Mouse (Mus musculus): ENCODE measurements around the gene Hspd1. TPM values are rescaled to one million over a fixed set of nuclear protein-coding genes. Genes with fewer than 3 reads are reported as not detected.
"Not testable (repeated sequence)": the region's sequence is repeated elsewhere in the genome, so short reads cannot be mapped to it uniquely, and the experiment has no call there.

Gene Hspd1
- total RNA-seq, 2 experiments from 2014 or later = 163 to 173 TPM

DNA sequence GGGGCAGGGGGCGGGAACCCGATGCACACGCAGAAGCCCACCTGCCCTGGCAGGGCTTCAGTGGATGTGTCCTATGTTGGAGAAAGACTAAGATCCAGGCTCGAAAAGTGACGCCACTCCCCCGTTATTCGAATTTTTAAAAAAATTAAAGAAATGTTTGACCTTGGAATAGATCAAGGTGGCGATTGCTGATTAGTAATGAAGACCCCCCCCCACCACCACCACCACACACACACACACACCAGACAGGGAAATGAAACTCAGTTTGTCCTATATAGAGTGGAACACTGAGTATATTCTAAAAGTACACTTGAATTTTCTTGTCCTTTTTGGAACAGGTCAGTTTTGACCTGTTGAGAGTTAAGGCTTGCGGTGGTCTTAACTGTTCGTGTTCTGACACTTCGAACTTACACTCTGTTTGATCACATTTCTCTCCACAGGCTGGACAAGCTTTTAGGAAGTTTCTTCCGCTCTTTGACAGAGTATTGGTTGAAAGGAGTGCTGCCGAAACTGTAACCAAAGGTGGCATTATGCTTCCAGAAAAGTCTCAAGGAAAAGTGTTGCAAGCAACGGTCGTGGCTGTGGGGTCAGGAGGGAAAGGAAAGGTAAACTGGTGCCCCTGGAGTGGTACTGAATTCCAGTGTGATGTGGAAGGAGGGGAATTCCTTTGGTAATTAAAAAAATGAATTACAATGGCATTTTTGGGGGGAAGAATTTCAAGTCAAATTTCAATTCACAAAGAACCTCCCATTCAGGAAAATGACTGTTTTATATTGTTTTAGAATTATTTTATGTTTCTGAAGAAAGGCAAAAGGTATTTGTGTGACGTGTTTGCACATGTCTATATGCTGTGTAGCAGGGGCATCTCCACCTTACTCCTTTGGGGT lies 811 bp upstream of the Hspd1 start:
- no peak for DNase-seq (ENCODE audit: low spot score in 2 of 2)

- DNase-seq (ENCODE audit: low spot score in 2 of 2) = no peak
Observed at GRCm38 (mm10) chr1:55087401-55087904, 590 bp downstream of the Hspd1 start.

GRCm38 (mm10) chr1:55086868-55087400 lies 1.1 kb downstream of the Hspd1 start:
- no peak for DNase-seq (ENCODE audit: low spot score in 2 of 2)

- no peak for DNase-seq (ENCODE audit: low spot score in 2 of 2)
Observed at GRCm38 (mm10) chr1:55085781-55086366, 2.2 kb downstream of the Hspd1 start.

DNA sequence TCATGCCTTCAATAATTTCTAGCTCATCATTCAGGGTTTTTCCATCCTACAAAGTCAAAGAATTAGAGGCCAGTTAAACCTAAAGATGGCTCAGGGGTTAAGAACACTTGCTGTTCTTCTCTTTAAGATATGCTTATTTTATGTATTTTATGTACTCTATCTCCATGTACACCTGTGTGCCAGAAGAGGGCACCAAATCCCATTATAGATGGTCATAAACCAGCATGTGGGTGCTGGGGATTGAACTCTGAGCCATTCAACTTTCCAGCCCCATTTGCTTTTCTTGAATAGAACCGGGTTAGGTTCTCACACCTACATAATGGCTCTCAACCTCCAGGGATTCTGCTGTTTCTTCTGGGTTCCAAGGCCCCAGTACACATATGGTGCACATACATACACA lies 5.9 kb downstream of the Hspd1 start:
- DNase-seq (ENCODE audit: low spot score in 2 of 2) = no peak

DNA sequence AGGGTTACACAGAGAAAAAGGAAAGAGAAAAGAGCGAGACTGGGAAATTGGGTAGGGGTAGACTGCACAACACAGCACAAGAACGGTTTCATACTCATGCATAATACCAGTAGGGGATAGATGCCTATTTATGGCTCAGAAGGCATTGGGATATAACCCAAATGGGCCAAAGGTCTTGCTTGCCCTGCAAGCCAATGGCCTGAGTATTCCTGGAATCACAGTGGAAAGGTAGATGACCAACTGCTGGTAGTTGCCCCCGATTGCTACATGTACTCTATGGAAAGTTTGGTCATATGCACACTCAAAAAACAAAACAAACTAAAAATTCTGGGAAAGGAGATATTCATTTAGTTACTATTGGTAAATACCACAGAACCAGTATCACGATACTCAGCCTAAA lies 8.4 kb downstream of the Hspd1 start:
- no peak for DNase-seq (ENCODE audit: low spot score in 2 of 2)

DNA sequence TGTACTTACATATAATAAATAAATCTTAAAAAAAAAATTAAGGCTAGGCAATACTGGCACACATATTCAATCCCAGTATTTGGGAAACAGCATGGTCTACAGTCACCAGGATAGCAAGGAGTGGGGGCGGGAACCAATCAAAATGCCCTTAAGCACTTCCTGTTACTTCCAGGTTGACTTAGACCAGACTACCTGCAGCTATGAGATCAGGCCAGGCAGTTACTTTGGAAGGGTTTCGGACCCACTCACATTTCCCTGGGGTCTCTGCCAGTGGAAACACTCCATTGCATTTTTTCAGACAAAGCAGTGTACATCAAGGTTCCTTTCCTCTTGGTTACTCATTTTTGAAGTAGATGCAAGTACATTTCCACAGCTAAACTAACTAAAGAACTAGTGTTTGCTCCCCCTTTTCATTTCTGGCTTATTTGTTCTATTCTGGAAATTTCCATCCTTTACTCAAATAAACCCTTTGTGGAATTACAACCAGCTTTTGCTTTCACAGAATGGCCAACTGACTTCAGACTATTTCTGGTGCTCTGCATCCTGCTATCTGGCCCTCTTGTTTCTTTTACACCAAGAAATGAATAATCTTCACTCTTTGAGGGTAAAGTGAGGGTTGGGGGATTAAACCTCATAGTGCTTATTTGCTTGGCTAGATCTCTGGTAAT lies 11.1 kb downstream of the Hspd1 start:
- DNase-seq (ENCODE audit: low spot score in 2 of 2) = no peak

DNA sequence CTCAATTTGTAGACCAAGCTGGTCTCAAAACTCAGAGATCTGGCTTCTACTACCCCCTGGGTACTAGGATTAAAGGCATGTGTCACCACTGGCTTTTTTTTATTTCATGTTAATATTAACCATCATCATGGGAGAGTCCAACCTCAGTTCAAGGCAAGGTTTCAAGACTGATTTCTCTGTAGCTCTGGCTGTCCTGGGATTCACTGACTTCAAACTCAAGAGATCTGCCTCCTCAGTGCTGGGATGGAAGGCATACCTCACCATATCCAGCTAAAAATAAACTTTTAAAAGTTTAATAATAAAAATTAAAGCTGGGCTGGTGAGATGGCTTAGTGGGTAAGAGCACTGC lies 11.7 kb downstream of the Hspd1 start:
- DNase-seq (ENCODE audit: low spot score in 2 of 2) = no peak

GRCm38 (mm10) chr1:55075652-55076394 lies 12.2 kb downstream of the Hspd1 start:
- no peak for DNase-seq (ENCODE audit: low spot score in 2 of 2)

DNA sequence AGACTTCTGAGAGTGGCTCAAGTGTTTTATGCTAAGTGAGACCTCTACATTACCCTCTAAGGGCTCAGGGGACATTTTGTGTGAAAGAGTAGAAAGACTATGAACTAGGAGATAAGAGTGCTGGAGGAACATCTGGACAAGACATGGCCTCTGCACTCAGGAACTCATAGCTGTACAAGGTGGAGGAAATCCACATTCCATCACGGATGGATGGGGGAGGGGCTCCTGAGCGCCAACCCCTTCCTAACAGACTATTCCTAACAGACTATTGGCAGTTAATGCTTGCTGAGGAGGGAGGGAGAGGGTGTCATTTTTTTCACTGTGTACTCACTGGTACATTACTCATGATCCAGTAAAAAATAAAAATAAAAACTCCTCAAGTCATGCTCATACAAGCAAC lies 13.3 kb downstream of the Hspd1 start:
- DNase-seq (ENCODE audit: low spot score in 2 of 2) = no peak

GRCm38 (mm10) chr1:55072328-55072727 lies 15.7 kb downstream of the Hspd1 start:
- DNase-seq (ENCODE audit: low spot score in 2 of 2) = not testable (repeated sequence)

GRCm38 (mm10) chr1:55061772-55062171 lies 26.3 kb downstream of the Hspd1 start:
- no peak for DNase-seq (ENCODE audit: low spot score in 2 of 2)

GRCm38 (mm10) chr1:55061099-55061498 lies 26.9 kb downstream of the Hspd1 start:
- DNase-seq (ENCODE audit: low spot score in 2 of 2) = no peak

GRCm38 (mm10) chr1:55058383-55058782 lies 29.7 kb downstream of the Hspd1 start:
- not testable (repeated sequence) for DNase-seq (ENCODE audit: low spot score in 2 of 2)

DNA sequence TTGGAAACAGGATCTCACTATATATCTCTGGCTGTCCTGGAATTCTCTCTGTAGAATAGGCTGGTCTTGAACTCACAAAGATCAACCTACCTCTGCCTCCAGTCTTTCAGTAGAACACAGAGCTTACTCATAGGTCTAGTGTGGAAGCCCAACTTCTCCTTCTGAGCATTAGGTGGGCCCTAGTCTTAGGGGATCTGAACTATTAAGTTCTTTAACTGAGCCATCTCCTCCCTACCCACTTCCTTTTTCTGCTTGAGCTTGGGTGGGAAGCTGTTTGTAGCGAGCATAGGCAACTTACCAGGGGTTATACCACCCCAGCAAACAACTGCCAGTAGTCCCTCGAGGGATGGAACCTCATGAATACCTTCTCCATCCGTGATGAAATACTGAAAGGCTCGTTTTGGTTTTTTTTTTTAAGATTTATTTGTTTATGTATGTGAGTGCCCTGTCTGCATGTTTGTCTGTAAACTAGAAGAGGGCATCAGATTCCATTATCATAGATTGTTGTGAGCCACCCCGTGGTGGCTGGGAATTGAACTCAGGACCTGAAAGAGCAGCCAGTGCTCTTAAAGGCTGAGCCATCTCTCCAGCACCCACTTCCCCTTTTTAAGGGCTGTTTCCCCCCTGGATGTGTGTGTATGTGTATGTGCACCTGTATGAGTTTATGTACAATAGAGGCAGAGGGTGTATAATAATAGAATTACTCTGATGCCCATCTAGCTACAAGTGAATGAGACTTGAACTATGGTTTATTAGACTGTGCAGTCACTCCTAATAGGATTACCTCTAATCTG lies 32.5 kb downstream of the Hspd1 start:
- DNase-seq (ENCODE audit: low spot score in 2 of 2) = no peak

DNA sequence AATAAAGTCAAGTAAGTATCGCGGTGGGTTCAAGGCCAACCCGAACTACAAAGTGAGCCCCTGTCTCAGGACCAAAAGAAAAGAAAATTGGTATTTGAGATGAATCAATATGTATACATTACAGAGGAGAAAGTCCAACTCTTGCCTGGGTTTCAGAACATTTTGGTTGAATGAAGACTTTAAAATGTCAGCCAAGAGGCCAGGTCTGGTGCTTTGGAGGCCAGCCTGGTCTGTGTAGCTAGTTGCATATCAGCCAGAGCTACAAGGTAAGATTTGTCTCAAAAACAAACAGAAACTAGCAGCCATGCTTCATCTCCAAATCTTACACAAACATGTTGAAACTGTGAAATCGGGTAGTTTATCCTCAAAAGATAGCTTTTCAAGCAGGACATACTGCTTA lies 34.4 kb downstream of the Hspd1 start:
- no peak for DNase-seq (ENCODE audit: low spot score in 2 of 2)

DNA sequence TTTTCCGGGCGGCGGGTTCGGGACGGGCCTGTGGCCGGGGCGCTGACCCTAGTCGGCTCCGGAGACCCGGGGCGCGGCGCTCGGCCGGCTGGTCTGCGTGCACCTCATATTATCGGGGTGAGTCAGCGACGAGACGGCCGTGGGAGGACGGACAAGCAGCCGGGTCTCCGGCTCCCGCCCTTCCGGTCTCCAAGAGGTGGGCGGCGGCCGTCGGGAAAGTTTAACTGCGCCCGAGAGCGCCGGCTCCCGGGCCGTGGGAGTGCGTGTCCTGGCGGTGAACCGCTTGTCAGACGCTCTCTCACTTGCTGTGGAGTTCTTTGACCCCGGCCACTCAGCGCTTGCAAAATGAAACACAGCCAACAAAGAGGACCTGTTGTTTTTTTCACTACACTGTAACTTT lies 35.0 kb downstream of the Hspd1 start:
- peak; percentile 38 to 61 for DNase-seq (ENCODE audit: low spot score in 2 of 2)

GRCm38 (mm10) chr1:55052355-55052953 lies 35.6 kb downstream of the Hspd1 start, which contains the start of gene Coq10b:
Coq10b (plus strand) TSS chr1:55052770.
- peak; percentile 100 for DNase-seq (ENCODE audit: low spot score in 2 of 2)

DNA sequence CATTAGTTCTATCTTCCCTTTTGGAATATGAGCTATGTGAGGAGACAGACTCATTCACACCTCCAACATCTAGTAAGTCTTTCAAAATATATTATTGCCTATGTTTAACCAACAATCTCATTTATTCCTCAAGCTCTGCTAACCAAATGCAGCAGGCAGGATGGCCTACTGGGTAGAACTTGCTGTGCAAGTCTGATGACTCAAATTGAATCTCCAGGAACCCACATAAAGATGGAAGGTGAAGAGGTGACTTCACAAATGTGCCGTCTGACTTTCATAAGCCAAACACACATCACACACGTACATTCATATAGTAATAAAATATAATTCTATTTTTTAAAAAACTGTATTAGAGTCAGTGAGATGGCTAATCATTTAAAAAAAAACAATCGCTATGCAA lies 36.4 kb downstream of the Hspd1 start:
- no peak for DNase-seq (ENCODE audit: low spot score in 2 of 2)

Measured in left cerebral cortex, adult 18-20 months (tissue).